Mouse (Mus musculus): ENCODE data around the gene Myom1. TPM values are rescaled to one million over a fixed set of nuclear protein-coding genes. Genes with fewer than 3 reads are reported as not detected.
A peak's percentile ranks its signal among the peaks of the same experiment; 100 is the strongest.

The Myom1 gene
- polyA plus RNA-seq, 1 experiment, result 1.5 TPM

DNA sequence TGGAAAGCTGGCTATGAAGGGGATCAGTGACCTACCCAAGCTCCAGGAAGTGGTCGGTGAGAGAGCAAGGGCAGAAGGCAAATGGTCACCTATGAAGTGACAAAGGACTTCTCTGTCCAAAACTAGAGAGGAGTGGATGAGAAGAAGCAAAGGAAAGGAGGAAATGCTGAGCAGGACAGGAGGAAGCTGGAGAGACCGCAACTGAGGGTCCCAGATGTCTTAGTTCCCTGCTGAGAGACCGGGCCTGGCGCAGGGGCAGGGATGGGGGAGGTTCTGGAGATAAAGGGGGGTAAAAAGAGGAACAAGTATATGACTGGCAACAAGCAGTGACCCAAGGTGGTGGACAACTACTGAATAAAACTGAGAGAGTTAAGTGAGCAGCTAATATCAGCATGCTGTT, 115.5 kb downstream of the Myom1 start:
- WGBS, result 30% methylated on average over 4 of the region's 4 CpGs
- Histone ChIP-seq H3K27me3 (ENCODE audit: control insufficient read depth, insufficient read depth, low read length) (no peaks in the 10 kb centered on the region), H3K4me3 (ENCODE audit: extremely low read depth, insufficient read depth, insufficient read length) (no peak overlapping the region), H3K27ac (ENCODE audit: insufficient read depth, low read length) (no peak overlapping the region), H3K36me3 (ENCODE audit: control insufficient read depth, insufficient read depth, low read length) (no peaks in the 10 kb centered on the region), H3K4me1 (ENCODE audit: control insufficient read depth, insufficient read depth, insufficient read length) (peaks cover 14% of the 10 kb centered on the region)
- TF ChIP-seq POLR2A (IDR thresholded peaks at IDR 0.05; ENCODE audit: low read depth, low read length) (no peak), CTCF (IDR thresholded peaks at IDR 0.05; ENCODE audit: extremely low read depth, insufficient read depth, insufficient read length, insufficient replicate concordance) (no peak)
- DNase-seq (ENCODE audit: low read depth in 1 of 2, low spot score in 2 of 2), result no peak

DNA sequence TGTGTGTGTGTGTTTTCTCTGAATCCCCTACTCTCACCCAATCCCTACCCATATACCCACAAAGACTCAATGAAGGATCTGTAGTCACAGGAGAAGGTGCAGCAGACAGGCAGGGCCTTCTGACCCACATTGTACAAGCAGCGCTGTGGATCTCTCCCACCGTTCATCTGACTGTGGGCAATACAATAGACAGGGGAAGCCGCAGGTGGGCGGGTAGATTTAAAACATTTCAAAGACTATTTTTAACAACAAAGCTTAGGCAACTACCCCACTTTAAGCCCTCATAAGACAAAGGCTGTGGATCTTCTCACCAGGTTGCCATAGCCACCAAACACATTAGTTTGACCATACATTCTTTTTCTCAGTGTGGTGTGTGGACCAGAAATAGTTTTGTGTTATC, 116.2 kb downstream of the Myom1 start:
- Histone ChIP-seq H3K4me3 (ENCODE audit: extremely low read depth, insufficient read depth, insufficient read length) (no peak overlapping the region), H3K27ac (ENCODE audit: insufficient read depth, low read length) (no peak overlapping the region), H3K27me3 (ENCODE audit: control insufficient read depth, insufficient read depth, low read length) (no peaks in the 10 kb centered on the region), H3K36me3 (ENCODE audit: control insufficient read depth, insufficient read depth, low read length) (no peaks in the 10 kb centered on the region), H3K4me1 (ENCODE audit: control insufficient read depth, insufficient read depth, insufficient read length) (peaks cover 14% of the 10 kb centered on the region)
- 23% methylated on average over 4 of the region's 4 CpGs for WGBS
- no peak for DNase-seq (ENCODE audit: low read depth in 1 of 2, low spot score in 2 of 2)
- TF ChIP-seq CTCF (IDR thresholded peaks at IDR 0.05; ENCODE audit: extremely low read depth, insufficient read depth, insufficient read length, insufficient replicate concordance), result no peak
- no peak for TF ChIP-seq POLR2A (IDR thresholded peaks at IDR 0.05; ENCODE audit: low read depth, low read length)

DNA sequence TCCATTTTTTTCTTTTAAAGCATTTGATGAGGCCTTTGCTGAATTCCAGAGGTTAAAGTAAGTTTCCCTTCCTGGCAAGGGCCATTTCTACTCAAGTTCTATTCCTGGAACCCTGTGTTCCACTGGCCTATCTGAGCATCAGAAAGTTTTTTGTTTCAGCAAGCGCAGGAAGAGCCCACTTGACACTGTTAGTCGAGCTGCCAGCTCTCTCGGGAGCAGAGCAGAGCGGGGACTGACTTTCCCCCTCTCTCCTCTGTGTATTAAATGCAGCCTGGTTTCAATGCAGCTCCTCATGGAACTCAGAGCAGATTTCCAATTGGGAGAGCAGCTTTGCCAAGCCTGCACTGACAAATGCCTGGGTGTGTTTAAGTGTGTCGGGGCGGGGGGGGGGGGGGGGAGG, 118.2 kb downstream of the Myom1 start:
- H3K4me3 ChIP-seq (ENCODE audit: extremely low read depth, insufficient read depth, insufficient read length), result no peak overlapping the region
- 64% methylated on average over 5 of the region's 6 CpGs for WGBS
- no peak for DNase-seq (ENCODE audit: low read depth in 1 of 2, low spot score in 2 of 2)
- H3K27me3 ChIP-seq (ENCODE audit: control insufficient read depth, insufficient read depth, low read length), result no peaks in the 10 kb centered on the region
- no peaks in the 10 kb centered on the region for H3K36me3 ChIP-seq (ENCODE audit: control insufficient read depth, insufficient read depth, low read length)
- no peak for TF ChIP-seq CTCF (IDR thresholded peaks at IDR 0.05; ENCODE audit: extremely low read depth, insufficient read depth, insufficient read length, insufficient replicate concordance)
- TF ChIP-seq POLR2A (IDR thresholded peaks at IDR 0.05; ENCODE audit: low read depth, low read length), result no peak
- no peak overlapping the region for H3K27ac ChIP-seq (ENCODE audit: insufficient read depth, low read length)
- peaks cover 14% of the 10 kb centered on the region for H3K4me1 ChIP-seq (ENCODE audit: control insufficient read depth, insufficient read depth, insufficient read length)

DNA sequence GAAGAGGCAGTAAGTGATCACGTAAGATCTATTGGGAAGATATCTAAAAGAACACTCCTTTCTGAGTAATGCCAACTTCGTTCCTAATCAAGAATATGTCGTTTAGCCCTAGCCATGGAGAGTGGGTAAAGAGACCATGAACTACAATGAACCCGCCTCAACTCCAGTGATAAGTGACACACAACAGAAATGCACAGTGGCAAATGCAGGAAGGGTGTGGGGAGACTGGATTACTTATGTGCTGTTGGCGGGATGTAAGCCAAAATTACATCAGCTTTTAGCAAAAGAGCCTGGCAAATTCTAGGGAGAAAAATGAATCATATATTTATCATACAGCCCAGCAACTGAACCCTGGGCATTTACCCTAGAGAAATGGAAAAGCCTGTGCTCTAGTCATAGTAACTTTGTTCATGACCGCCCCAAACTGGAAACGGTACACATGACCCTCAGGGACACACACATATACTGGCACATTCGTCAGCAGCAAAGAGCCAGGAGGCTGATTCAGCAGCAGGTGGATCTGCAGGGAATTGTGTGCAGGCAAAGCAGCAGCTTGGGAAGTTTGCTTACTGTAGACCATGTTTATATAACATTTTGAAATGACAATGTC, 121.7 kb downstream of the Myom1 start:
- DNase-seq (ENCODE audit: low read depth in 1 of 2, low spot score in 2 of 2), result no peak
- Histone ChIP-seq H3K4me1 (ENCODE audit: control insufficient read depth, insufficient read depth, insufficient read length) (peaks cover 1% of the 10 kb centered on the region), H3K4me3 (ENCODE audit: extremely low read depth, insufficient read depth, insufficient read length) (no peak overlapping the region), H3K36me3 (ENCODE audit: control insufficient read depth, insufficient read depth, low read length) (no peaks in the 10 kb centered on the region), H3K27ac (ENCODE audit: insufficient read depth, low read length) (no peak overlapping the region), H3K27me3 (ENCODE audit: control insufficient read depth, insufficient read depth, low read length) (no peaks in the 10 kb centered on the region)
- WGBS, result 84% methylated on average over 8 of the region's 8 CpGs
- TF ChIP-seq CTCF (IDR thresholded peaks at IDR 0.05; ENCODE audit: extremely low read depth, insufficient read depth, insufficient read length, insufficient replicate concordance) (no peak), POLR2A (IDR thresholded peaks at IDR 0.05; ENCODE audit: low read depth, low read length) (no peak)

DNA sequence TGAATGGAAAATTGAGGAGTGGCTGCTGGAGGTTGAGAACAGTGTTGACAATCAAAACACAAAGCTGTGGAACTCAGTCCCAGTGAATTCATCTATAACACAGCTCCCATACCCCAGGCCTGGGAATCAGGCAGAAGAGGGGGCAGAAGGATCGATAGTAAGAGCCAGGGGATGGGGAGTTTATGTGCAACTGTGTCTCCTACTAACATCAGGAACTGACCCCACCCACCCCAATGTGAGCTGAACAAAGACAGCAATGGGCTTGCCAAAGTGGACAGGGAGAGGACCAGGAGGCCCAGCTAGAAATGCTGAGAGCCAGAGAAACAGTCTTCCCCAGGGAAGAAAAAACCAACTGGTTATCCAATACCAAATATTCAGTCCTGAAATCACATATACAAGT, 122.2 kb downstream of the Myom1 start:
- H3K27me3 ChIP-seq (ENCODE audit: control insufficient read depth, insufficient read depth, low read length), result no peaks in the 10 kb centered on the region
- no peaks in the 10 kb centered on the region for H3K36me3 ChIP-seq (ENCODE audit: control insufficient read depth, insufficient read depth, low read length)
- H3K27ac ChIP-seq (ENCODE audit: insufficient read depth, low read length), result no peak overlapping the region
- DNase-seq (ENCODE audit: low read depth in 1 of 2, low spot score in 2 of 2), result no peak
- no peaks in the 10 kb centered on the region; the same call in none of the 2 replicates for H3K4me1 ChIP-seq (ENCODE audit: control insufficient read depth, insufficient read depth, insufficient read length)
- 100% methylated on average over 1 of the region's 1 CpGs for WGBS
- no peak for TF ChIP-seq CTCF (IDR thresholded peaks at IDR 0.05; ENCODE audit: extremely low read depth, insufficient read depth, insufficient read length, insufficient replicate concordance)
- TF ChIP-seq POLR2A (IDR thresholded peaks at IDR 0.05; ENCODE audit: low read depth, low read length), result no peak
- no peak overlapping the region for H3K4me3 ChIP-seq (ENCODE audit: extremely low read depth, insufficient read depth, insufficient read length)

DNA sequence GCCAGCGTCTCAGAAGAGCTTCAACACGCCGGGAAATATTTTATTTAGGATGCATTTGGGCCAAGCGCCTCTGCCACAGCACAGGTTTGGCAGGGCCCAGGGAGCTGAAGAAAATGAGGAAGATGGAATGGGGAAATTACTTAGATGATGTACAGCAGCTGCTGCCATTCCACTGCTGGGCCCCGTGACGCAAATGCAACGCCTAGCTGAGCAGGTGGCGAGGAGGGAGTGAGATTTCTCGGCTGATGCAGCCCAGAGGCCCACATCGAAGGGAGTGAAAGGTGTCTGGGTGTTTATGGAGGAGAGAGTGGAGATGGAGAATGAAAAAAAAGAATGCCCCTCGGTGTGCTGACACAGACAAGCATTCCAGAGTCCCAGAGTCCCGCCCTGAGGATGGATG, 123.1 kb downstream of the Myom1 start:
- Histone ChIP-seq H3K27ac (ENCODE audit: insufficient read depth, low read length) (no peak overlapping the region), H3K36me3 (ENCODE audit: control insufficient read depth, insufficient read depth, low read length) (no peaks in the 10 kb centered on the region), H3K4me3 (ENCODE audit: extremely low read depth, insufficient read depth, insufficient read length) (no peak overlapping the region), H3K4me1 (ENCODE audit: control insufficient read depth, insufficient read depth, insufficient read length) (no peaks in the 10 kb centered on the region; the same call in 1 of the 2 replicates), H3K27me3 (ENCODE audit: control insufficient read depth, insufficient read depth, low read length) (no peaks in the 10 kb centered on the region)
- no peak for TF ChIP-seq POLR2A (IDR thresholded peaks at IDR 0.05; ENCODE audit: low read depth, low read length)
- TF ChIP-seq CTCF (IDR thresholded peaks at IDR 0.05; ENCODE audit: extremely low read depth, insufficient read depth, insufficient read length, insufficient replicate concordance), result no peak
- DNase-seq (ENCODE audit: low read depth in 1 of 2, low spot score in 2 of 2), result peak in 1 of 2 experiments; percentile 39
- 41% methylated on average over 12 of the region's 12 CpGs for WGBS

DNA sequence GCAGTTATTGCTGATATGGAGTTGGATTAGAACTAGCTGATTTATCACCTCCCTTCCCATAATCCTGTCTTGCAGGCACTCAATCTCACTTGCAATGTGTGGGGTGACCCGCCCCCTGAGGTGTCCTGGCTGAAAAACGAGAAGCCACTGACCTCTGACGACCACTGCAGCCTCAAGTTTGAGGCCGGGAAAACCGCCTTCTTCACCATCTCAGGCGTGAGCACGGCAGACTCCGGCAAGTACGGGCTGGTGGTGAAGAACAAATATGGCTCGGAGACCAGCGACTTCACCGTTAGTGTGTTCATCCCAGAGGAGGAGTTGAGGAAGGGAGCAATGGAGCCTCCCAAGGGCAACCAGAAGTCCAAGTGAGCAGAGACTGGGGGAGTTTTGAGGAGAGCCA, 123.6 kb downstream of the Myom1 start:
- no peaks in the 10 kb centered on the region for H3K36me3 ChIP-seq (ENCODE audit: control insufficient read depth, insufficient read depth, low read length)
- no peak for TF ChIP-seq CTCF (IDR thresholded peaks at IDR 0.05; ENCODE audit: extremely low read depth, insufficient read depth, insufficient read length, insufficient replicate concordance)
- no peak for TF ChIP-seq POLR2A (IDR thresholded peaks at IDR 0.05; ENCODE audit: low read depth, low read length)
- H3K27me3 ChIP-seq (ENCODE audit: control insufficient read depth, insufficient read depth, low read length), result no peaks in the 10 kb centered on the region

More for the DNA sequence above, 123.6 kb downstream of the Myom1 start:
- no peak for DNase-seq (ENCODE audit: low read depth in 1 of 2, low spot score in 2 of 2)
- Histone ChIP-seq H3K4me1 (ENCODE audit: control insufficient read depth, insufficient read depth, insufficient read length) (no peaks in the 10 kb centered on the region; the same call in 1 of the 2 replicates), H3K4me3 (ENCODE audit: extremely low read depth, insufficient read depth, insufficient read length) (no peak overlapping the region), H3K27ac (ENCODE audit: insufficient read depth, low read length) (no peak overlapping the region)
- WGBS, result 88% methylated on average over 12 of the region's 12 CpGs

Measured in spleen, adult 2 months (tissue).